Mouse (Mus musculus): Measurements from ENCODE around the gene C1ra.
A peak's percentile ranks its signal among the peaks of the same experiment; 100 is the strongest.
"Not testable (repeated sequence)": the region's sequence is repeated elsewhere in the genome, so short reads cannot be mapped to it uniquely, and the experiment has no call there.

The C1ra gene

DNA sequence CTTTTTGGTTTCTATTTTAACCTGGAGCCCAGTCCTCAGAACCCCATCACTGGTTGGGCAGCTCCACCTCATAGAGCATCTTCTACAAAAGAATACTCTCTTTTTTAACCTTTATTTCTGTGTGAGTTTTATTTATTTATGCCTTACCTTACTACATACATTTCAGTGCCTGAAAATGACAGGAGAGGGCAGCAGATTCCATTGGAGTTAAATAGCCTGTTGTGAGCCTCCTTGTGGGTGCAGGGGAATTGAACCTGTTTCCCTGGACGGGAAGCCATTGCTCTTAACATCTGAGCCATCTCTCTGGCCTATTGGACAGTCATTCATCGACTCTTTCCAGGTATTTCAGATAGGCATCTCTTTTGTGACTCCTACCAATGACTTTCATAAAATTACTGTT, 33.2 kb downstream of the C1ra start:
- DNase-seq, result no peak

- not testable (repeated sequence) for DNase-seq
Measured at GRCm38 (mm10) chr6:124547979-124548378, 35.8 kb downstream of the C1ra start.

DNA sequence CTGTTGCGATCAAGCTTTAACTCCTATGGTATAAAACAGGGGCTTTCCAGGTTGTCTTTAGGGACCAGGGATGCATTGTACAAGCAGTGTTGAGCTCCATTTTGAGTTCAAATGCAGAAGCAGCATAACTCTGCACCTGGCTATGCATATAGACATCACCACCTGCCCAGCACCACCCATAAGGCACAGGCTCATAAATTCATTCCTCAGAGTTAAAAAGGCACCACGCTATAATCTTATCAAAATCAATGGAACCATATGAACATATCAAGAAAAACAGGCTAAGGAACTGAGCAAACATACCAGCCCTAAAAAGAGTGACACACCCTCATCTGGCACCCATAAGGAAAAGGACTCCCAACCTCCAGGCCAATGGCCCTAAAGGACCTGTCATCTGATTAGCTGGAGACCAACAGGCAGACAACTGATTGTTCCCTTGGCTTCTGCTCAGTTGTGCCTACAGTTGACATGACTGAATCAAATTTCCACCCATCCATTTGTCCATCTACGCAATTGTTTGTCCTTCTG, 36.9 kb downstream of the C1ra start:
- DNase-seq, result no peak

- DNase-seq, result no peak
Measured at GRCm38 (mm10) chr6:124552766-124553165, 40.6 kb downstream of the C1ra start.

DNA sequence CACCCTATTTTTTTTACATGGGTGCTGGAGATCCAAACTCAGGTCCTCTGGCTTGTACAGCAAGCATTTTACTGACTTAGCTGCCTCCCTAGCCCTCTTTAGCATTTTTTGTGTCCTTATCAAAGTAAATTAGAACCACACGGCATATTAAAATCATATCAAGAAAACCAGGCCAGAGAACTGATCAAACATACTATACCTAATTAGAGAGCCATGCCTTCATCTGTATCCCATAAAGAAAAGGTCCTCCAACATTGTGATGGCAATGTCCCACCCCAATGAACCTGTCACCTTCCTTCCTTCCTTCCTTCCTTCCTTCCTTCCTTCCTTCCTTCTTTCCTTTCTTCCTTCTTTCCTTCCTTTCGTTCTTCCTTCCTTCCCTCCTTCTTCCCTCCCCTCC, 43.8 kb downstream of the C1ra start:
- not testable (repeated sequence) for DNase-seq

DNA sequence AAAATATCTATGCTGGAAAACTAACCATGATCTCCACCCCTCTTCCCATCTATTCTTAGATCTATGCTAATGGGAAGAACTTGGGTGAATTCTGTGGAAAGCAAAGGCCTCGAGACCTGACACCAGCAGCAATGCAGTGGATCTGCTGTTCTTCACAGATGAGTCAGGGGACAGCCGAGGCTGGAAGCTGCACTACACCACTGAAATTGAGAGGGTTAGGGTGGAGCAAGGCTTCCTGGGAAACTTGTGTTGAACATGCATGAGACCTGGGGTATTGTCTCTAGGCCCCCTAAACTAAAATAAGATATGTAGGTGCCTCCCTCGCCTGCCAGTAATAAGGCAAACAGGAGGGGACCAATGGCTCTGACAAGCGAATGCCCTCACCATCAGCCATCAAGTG, 49.0 kb downstream of the C1ra start:
- not testable (repeated sequence) for DNase-seq

DNA sequence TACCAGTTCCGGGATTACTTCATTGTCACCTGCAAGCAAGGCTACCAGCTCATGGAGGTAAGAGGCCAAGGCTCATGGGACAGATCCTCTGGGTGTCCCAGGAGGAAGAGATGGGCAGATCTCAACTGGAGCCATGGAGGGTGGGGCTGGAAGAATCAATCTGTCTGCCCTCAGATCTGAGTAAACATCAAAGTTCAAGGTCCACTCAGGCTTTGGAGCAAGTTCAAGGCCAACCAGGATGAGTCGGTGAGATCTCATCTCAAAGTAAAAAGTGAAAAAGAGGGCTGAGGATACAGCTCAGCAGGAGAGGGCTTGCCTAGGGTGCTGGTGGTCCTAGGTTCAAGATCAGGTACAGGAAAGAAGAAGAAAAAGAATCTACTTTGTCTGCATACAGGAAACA, 49.4 kb downstream of the C1ra start:
- not testable (repeated sequence) for DNase-seq

DNA sequence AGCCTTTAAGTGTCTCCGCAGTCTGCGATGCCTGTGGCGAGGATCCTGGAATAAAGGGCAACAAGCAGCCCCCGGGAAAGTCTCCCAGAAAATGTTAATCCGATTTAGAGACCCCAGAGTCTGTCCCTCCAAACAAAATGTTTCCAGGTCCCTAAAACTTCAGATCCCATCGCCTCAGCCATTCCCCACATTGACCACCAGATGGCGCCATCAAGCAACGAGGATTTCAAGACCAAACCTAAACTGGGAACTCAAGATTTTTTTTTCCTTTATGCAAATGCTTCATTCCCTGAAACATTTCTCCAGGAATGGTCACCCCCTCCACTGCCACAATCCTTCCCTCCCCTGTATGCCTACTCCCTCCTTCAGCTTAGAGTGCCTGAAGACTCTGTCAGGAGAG, 57.8 kb downstream of the C1ra start, which contains the start of gene C1rb:
Gene C1rb (plus strand): TSS at position 269 of the 400 bp plus-strand sequence.
- DNase-seq, result peak; percentile 50
